Mouse (Mus musculus): ENCODE results near the gene Cep70. TPM values are rescaled to one million over a fixed set of nuclear protein-coding genes. Genes with fewer than 3 reads are reported as not detected.

The Cep70 gene
- polyA plus RNA-seq (2012; rRNA removed) = 15.2 and 16.1 TPM in 2 replicates

DNA sequence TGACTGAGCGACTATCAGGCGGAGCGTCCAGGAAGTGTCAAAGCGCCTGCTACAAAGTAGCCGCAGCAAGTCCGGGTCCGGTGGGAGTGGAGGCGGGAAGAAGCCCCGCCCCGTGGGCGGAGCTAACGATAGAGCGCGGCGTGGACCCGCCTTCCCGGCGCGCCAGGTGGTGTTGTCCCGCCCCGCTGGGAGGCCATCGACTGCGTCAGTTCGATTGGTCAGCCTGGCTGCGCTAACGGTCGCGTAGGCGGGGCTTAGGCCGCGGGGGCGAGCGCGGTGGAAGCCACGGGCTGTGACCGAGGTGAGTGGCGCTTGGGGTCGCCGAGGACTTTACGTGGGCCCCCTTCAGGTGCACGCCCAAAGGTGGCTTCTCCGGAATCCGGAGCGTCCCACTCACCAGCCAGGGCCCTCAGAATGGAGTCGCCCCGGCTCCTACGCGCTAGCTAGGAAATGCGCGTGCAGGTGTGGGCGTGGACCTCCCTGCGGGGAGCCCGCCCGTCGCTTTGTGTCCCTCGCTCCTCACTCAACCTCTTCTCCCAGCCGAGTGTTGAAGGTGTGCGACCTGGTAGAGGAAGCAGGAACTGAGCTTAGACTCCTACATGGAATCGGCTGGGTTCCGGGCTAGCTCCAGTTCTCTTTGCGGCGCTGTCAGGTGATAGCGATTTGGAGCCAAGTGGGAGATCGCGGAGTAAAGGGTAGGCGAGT, at the start of gene Cep70:
Cep70 (plus strand) TSS at position 178 of the 705 bp plus-strand sequence.

DNA sequence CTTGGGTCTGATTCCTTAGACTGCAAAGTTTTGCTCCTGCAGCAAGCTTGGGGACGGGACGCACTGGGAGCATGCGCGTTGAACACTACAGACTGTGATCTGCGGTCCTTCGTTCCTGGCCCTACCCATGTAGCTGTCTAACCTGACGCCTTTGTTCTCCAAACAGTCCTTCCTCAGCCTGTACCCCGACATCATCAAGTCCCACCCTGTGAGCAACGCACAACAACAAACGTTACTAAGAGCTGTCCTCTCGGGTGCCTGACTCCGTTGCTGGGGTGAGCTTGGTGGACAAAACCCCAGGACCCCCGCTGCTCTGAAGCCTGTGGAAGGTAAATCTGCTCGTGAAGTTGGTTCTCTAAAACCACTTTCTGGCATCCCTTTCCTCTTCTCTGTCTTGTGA, 6.0 kb upstream of the Cep70 start, which contains the start of gene Faiml:
Faiml (minus strand) TSS at position 101 of the 400 bp plus-strand sequence.

Other genes with a start within 250 kb of the Cep70 start
- 0.03 and 0.06 TPM in 2 replicates for gene Gm1123, start 207.7 kb upstream of the Cep70 start, polyA plus RNA-seq (2012; rRNA removed)
- 4.3 and 4.9 TPM in 2 replicates for gene Pik3cb, start 102.7 kb upstream of the Cep70 start, polyA plus RNA-seq (2012; rRNA removed)
- 0.03 TPM in 1 of 2 replicates, not detected in the other for gene Faiml, start 6.1 kb upstream of the Cep70 start, polyA plus RNA-seq (2012; rRNA removed)
- gene Esyt3, start 115.2 kb downstream of the Cep70 start, polyA plus RNA-seq (2012; rRNA removed) = 0.01 and 0.02 TPM in 2 replicates
- gene Mras, start 194.0 kb downstream of the Cep70 start, polyA plus RNA-seq (2012; rRNA removed) = 1.8 and 2.8 TPM in 2 replicates
- 0.02 and 0.03 TPM in 2 replicates for gene Nme9, start 208.1 kb downstream of the Cep70 start, polyA plus RNA-seq (2012; rRNA removed)